Mouse (Mus musculus) adrenal gland, adult (tissue): Measurements from ENCODE around the gene Casd1.
A peak's percentile ranks its signal among the peaks of the same experiment; 100 is the strongest.
"Not testable (repeated sequence)": the region's sequence is repeated elsewhere in the genome, so short reads cannot be mapped to it uniquely, and the experiment has no call there.

Experiments
- DNase-seq, 2 experiments: peaks; one replicate each; pipeline ENCODE4 v3.0.0; 2022 to 2023; ENCODE audit warnings: low spot score in 1 of 2; ENCODE audit not compliant: inconsistent age in 2 of 2

Gene Casd1

DNA sequence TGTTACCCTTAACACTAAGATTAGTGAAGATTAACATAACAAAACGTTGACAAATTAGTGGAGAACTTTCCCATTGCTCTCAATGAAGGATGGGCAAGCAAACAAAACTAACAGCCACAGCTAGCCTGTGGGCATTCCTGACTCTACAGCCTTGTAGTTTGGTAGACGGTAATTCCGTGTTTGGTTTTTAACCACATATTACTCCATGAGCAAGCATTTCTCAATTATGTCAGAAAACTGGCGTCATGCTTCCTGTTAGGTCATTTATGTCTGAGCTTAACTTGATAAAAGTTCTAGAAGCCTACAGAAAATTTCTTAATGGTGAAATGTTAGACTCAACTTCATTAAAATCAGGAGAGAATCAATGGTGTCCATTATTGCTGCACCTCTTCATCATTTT lies 11.2 kb downstream of the Casd1 start:
- no peak for DNase-seq

DNA sequence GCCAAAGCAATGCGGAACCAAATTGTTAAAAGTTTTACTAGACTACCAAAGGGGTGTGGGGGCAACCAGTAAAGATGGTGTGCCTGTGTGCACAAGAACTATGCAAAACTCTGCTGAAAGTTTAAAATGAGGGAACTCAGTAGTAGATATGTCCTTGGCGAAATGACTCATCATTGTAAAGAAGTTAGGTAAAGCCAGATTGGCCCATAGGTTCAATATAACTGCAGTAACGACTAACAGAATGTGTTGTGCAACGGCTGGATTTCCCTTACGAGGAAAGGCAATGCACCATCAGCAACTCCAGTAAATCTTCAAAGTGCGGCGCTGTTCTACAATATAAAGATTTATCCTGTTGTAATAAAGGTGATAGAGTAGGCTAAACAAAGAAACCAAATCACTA lies 11.8 kb downstream of the Casd1 start:
- DNase-seq = no peak

DNA sequence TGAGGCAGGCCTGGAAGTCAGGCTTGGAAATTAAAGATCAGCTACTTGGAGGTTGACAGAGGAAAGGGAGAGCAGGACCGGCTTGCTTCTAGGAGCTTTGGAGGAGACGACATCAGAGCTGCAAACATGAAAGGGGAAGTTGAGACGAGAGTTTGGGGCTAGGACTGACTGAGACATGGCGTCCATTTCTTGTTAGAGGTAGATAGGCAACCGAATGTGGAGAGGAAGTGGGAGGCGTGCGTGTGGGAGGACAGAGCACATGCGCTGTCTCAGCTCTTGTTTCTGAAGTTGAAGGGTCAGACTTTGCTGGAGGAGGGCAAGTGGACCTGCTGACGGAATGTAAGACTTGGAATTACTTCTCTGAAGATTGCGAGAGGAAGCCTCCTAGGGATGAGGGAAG lies 17.3 kb downstream of the Casd1 start:
- no peak for DNase-seq

DNA sequence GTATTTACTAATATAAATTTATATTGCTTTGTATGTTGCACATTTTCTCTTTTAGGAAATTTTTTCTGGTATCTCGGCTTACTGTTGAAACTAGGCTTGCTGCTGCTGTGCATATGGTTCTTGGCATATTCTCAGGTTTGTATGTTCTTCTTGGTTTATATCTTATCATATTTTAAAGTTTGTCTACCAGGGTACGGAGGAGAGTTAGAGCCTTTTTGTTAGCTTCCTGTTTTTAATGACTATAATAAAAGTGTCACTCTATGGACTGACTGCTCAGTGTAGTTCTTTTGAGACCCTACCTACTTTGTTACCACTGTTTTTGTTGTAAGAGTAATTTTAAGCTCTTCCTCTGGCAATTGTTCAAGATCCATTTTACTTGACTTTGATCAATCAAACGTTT lies 30.8 kb downstream of the Casd1 start:
- no peak for DNase-seq

DNA sequence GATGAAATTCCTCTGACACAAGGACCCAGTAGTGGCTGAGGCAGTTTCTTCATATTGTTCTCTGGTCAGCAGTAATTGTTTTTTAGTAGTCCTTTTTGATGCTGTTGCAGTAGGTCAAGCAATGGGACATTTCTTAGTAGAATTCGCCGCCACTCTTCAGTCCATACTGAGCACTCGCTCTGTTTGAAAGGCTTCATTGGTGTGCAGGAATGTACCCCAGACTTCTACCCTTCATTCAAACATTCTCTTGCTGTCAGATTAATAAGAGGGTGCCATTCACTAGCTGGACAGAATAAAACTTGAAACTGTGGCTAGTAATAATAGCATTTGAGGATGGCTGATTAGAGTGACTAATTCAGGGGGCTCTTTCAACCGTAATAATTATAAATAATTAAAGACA lies 32.5 kb downstream of the Casd1 start:
- no peak for DNase-seq

DNA sequence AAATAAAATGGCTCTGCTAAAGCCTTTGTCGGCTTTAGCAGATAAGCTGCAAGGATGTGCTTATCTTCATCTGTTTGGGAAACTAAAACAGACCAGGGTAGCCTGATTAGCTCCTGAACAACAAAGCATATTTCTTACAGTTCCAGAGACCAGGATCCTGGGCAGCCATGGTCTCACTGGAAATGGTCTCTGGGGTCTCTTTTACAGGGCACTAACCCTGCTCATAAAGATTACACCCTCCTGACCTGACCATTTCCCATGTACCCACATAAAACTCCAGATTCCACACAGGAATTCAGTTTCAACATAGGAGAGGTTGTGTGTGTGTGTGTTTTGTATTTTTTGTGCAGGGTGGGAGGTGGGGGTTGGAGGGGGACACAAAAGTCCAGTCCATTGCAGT lies 34.2 kb downstream of the Casd1 start:
- DNase-seq = no peak

DNA sequence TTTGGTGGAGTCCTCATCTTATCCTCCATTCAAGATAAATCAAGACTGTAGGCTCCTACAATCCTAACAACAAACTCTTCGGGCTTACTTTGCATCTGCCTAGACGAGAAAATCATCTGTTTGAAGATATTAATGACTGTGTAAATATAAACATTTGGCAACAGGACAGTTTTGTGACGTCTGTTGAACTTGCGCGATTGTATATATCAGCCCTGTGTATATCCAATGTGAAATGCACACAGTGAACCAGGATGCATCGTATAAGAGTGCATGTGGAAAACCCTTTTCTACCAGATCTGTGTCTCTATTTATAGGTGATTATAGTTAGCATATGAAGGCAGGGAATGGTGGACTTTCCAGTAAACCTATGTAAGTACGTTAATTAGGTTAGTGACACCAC lies 41.4 kb downstream of the Casd1 start:
- peak in 1 of 2 experiments; percentile 12 for DNase-seq

DNA sequence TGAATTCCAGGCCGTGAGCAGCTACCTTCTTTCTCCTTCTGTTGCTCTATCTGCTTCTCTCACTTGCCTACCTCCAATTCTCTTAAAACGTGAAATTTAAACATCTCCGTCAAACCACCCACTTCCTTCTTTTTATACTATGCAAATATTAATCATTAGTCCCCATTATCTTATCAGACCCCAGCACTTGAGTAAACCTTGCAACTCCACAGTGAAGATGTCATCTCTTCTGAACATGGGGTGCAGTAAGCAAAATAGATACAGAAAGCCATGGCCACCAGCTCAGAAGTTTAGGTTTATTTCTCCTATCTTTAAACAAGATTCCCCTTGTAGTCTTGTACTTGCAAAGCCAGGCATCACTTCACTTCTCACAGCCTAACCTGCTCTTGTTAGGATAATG lies 46.7 kb downstream of the Casd1 start:
- no peak for DNase-seq

DNA sequence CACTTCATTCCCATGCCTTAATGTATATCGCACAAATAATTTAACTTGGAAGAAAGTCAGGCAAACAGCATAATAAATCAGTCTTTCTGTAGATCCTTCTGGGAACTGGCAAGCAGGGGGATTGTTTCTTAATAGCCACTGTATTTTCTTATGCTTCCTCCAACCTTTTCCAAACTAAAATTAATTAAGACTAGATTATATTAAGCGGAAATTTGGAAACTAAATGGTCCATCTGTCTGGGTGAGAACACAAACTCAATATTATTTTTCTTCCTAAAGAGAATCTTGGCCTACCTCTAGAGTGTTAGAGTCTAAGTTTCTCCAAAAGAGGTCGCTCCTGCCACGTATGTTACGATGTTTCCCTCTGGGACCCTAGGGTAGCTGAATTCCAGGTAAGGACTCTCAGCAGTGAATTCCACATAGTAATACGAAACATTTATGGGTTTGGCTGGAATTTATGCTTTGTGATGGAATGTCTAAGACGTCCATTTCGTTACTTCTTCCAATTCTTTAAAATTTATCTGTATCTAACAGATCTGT lies 52.0 kb downstream of the Casd1 start:
- no peak for DNase-seq

DNA sequence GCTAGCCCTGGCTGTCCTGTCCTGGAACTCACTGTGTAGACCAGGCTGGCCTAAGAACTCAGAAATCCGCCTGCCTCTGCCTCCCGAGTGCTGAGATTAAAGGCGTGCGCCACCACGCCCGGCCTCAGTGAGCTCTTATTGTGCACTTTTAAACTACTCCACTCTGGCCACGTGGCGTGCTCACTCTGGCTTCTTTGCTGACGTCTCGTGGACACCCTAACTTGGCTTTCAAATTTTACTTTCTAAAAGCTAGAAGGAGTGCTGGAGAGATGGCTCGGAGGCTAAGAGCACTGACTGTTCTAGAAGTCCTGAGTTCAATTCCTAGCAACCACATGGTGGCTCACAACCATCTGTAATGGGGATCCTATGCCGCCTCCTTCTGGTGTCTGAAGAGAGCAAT lies 53.1 kb downstream of the Casd1 start:
- DNase-seq = not testable (repeated sequence)

DNA sequence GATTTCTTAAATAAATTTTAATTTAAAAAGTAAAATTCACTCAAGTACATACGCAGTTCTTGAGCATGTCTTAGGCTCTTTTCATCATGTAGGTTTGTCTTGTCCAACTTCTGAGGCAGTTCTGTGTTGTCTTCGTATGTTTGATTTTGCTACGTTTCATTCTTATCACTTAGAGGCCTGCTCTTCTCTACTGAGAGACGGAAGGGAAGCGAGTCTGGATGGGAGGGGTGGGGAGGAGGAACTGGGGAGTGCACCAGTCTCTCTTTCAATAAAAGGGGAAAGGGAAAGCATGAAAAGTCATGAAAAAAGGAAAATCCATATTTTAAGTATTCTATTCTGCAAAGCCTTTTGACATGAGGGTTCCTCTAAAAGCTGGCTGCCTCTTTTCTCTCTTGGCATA lies 54.8 kb downstream of the Casd1 start:
- peak in 1 of 2 experiments; percentile 50 for DNase-seq

DNA sequence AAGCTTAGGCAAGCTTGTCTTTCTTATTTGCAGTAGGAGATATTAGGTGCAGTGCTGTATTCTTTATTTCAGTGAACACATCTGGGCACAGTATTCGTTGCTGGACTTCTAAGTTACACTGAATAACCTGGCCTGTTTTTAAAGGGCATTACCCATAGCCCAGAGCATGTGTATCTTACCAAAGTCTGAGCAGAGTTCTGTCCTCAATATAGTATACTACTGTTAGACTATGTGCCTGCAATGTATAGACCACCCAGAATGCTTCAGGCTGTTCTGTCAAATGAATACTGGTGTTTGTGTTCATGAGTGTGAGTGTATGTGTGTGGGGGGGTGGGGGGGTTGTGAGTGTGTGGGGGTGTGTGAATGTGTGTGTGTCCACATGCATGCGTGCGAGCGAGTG lies 55.3 kb downstream of the Casd1 start:
- DNase-seq = no peak

DNA sequence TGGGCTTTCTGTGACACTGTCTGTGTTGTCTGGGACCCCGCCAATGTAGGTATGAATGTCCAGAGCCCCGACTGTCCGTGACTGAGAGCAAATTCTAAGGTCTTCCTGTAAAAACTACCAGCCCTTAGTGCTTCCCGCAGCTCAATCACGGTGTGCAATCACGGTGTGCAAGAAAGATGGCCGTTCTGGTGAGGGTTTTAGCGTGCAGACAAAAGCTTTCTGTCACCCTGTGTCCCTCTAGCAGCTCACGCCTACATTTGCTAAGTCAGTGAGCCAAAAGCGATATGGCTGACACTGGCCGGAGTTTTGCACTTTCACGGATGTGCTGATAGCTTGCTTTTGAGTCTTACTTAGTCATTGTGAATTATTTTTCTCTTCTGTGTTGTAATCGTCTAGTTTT lies 58.2 kb downstream of the Casd1 start:
- DNase-seq = no peak

DNA sequence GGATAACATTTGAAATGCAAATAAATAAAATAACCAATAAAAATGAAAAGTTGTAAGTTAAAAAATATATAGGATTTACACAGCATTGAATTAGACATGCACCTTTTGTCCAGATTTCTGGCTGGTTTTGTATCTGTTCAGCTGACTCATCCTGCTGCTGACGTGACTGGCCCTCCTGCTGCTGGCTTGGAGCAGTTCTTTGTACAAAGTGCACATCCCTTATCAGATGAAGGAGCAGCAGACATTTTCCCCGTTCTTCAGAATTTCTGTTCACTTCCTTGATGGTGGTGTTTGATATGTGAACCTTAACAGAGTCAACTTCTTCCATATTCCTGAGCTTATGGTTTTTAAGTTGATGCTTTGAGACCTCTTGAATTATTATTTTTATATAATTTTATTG lies 62.9 kb downstream of the Casd1 start:
- DNase-seq = peak; percentile 27 to 49

DNA sequence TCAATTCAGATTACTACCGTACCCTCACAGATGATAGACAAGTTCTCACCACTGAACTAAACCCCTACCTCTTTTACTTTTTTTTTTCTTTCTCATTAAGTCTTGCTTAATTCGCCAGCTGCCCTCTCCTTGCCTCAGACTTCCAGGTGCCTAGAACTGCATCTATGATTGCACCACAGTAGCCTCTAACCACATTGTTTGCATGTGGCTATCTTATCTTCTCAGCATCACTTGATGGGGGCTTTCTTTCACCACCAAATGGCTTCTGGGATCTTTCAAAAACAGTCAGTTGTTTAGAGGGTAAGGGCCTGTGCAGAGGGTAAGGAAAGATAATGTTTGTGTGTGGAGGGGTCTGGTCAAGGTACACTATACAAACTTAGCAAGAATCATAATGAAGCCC lies 63.7 kb downstream of the Casd1 start:
- no peak for DNase-seq

DNA sequence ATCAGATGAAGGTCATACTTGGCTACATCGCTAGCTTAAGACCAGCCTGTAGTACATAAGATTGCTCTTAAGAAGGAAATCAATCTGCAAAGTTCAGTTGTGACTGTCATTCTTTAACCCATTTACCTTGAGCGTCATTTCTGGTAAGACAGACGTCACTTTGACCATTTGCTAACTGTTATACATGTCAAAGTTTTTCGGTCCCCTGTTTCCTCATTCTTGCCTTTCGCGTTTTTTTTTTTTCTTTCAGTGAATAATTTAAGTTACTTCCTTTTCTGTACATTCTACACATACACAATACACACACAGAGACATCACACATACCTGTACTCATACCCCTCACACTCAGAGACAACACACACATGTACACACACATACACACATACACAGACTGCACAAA lies 64.5 kb downstream of the Casd1 start:
- DNase-seq = no peak

DNA sequence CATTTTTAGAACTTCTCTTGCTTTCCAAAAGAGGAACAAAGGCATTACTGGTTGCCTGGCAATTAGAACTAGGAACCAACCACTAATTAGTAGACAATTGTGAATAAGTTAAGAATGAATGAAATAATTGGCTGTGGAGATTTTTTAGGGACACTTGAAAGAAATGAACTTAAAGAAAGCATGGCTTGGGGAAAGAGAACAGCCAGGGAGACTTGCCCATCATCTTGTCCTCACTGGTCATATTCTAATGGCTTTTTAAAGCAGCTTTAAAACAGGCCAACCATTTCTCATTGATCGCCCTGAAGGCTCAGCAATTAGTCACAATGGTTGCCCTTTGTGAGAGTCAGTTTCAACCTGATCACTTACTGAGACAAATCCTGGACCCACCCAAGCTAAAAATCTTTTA lies 76.7 kb downstream of the Casd1 start:
- no peak for DNase-seq

DNA sequence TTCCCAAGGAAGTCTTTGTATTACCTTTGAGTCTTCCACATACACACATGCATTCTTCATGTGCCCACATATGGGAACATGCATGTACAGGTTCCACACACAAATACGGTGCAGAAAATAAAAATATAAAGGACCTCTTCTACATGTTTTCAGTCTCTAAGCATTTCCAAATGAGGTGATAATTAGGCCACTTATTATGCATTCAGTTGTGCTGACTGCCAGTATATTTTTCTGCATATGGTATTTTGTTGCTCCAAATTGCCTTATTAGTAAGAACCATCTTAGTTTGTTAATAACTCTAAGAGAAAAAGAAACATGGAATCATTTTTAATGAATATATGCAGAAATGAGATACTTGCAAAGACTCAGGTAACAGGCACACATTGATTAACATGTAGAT lies 79.3 kb downstream of the Casd1 start:
- DNase-seq = no peak

DNA sequence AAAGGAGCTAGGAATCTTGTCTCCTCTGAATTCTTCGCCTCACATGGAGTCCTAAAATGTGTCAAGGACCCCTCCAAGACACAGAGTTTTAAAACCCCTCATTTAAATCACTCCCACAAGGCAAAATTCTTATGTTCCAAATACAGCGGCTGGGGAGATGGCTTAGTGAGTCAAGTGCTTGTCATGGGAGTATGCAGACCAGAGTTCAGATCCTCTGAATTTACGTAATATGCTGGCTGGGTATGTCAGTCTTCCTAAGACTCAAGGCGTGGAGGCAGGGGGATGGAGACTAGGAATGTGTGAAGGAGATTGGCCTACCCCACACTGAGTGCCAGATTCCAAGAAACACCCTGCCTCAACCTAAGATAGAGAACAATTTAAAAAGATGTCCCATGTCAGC lies 79.9 kb downstream of the Casd1 start:
- DNase-seq = no peak

DNA sequence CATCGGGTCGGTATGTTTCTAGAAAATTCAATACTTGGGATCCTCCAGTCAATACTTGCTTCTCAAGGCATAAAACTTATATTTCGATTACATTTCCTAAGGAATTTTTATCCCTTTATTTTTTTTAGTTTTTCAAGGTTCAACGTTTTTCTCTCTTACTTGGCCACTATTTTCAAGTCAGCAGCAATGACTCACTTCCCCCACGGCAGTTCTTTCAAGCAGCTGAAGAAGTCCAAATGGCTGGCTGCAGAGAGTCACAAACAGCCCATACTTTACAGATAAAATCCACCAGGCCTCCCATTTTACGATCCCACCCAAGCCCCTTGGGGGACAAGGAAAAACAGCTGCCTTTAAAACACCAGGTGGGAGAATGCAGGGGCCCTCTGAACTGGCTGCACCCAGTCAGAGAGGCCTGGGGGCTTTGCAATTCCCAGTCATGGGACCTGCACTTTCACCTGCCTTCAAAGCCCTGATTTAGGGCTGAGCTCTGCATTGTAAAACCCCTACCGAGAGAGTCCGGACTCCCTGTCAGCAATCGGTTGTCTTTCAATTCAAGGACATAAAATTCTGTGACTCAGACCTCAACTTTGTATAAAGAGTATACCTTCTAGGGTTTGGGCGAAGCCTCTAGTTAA lies 84.2 kb downstream of the Casd1 start:
- DNase-seq = peak; percentile 29 to 74

DNA sequence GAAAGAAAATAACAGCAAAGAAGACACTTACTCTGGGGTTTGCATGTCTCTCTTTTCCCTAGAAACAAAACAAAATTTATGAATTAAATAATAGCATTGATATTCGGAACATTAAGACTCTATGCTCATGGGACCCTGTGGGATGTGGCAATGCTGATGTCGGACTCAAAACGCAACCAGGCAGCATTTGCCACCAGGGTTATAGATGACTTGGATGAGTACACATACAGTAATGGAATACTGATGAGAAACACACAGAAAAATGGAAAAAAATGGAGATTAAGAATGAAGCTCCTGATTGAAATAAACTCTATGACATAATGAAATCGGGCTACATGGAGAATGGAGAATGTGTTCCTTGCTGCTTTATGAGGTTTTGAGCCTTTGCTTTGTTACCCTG lies 89.8 kb downstream of the Casd1 start:
- no peak for DNase-seq
